Mouse (Mus musculus) cerebellum, postnatal 14 days (tissue): Measurements from ENCODE around the gene Glyctk.

ENCODE experiments used
- DNase-seq, 2 experiments: peaks; one replicate each; pipeline ENCODE4 v3.0.0; 2021; ENCODE audit warnings: mixed read lengths in 2 of 2

Gene Glyctk

DNA sequence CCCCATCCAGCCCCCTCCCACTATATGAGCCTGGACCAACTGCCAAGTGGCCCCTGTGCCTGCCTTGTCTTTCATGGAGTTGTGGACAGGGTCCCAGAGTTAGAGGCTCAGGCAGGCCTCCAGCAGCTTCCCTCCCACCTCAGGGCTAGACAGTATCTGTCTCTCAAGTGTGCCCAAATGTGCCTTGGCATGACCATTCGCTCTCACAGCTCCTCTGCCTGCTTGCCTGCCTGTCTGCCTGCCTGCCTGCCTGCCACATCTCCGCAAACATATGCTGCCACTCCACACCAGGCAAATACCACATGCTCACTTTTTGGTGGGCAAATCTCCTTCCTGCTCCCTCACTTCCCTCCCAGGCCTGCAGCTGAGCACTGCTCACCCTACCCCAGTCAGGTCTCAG, 12.4 kb downstream of the Glyctk start:
- DNase-seq, result peak; percentile 49 to 60

DNA sequence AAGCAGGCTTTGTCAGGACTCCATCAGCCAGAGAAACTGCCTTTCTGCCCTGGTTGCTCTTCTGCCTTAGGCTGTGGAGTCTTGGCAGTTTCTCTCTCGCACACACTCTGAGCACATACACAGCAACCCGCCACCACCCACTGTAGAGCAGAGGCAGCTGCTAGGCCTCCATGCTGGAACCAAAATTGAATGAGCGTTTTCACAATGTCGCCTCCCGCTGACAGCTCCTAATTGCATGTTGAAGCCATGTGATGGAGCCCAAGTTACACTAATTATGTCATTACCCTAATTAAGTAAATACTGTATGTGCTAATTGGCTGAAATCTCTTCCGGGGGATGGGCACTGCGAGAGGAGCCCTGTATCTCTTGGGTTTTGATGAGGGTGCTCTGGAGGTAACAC, 13.8 kb downstream of the Glyctk start:
- peak in 1 of 2 experiments; percentile 31 for DNase-seq

DNA sequence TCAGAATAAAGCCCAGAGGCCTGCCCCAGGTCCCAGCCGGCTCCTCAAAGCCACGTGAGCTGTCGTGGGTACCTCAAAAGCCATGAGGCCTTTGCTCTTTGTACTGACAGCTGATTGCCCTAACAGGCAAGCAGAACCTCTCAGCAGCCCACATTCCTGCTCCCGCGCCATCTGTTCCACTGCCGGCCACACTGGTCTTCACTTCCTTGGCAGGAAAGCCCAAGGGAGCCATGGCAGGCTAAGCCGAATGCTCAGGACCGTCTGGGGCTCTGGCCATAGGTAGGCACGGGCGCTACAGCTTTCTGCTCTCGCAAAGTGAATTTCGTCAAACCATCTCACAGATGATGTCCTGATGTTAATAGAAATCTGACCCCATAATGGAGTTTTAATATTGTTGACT, 16.0 kb downstream of the Glyctk start:
- peak; percentile 74 to 78 for DNase-seq

DNA sequence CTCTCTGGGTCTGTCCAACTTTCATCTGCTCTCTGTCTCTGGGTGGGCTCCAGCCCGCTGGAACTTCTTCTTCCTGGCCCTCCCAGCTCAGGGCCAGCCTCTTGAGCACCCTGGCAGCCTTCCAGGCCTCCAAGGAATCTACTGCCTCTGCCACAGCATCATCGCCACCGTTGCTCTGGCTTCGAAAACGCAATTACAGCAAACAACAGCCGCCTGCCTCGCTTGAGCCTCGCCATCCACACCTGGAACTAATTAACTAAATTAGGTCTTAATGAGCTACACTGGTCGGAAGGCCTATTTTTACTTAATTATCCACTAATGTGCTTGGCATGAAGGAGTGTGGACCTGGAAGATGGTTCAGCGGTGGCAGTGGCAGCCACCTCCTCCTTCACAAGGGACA, 18.2 kb downstream of the Glyctk start:
- peak; percentile 57 to 61 for DNase-seq

DNA sequence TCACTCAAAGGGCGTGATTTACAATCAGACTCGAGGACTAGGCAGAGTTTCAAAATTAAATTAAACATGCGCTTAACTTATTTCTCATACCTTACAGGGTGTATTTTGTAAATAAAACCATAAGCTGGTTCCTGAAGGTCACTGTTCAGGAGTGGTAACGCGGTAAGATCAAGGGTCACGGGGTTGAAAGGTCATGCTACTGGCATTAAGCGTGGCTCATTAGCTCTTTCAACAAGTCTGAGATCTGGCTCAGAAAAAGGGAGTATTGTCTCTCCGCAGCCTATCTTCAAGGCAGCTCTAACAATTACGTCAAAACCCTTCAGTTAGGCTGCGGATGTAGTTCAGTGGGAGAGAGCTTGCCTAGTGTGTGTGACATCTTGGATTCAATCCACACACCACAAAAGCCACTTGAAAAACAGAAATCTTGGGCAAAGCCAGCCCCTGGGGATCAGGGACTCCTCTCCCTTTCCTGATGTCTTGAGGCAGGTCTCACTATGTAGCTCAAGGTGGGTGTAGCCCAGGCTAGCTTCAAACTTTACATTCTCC, 20.2 kb downstream of the Glyctk start:
- no peak for DNase-seq

DNA sequence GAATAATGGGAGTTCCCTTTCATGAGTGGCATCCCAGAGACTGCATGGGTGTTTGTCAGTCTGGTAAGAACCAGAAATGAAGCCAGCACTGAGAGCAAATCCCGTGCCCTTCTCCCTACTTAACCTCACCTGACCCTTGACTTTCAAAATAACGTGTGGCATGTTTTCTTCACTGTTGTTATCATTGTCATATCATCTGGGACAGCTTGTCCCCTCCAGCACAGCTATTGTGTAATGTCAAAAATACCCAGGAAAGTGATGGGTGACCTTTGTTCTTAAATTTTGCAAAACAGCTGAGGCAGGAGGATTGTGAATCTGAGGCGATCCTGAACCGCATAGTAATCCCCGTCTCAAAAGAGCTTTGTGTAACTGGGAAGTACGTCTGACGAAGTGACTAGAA, 27.7 kb downstream of the Glyctk start:
- DNase-seq, result no peak

DNA sequence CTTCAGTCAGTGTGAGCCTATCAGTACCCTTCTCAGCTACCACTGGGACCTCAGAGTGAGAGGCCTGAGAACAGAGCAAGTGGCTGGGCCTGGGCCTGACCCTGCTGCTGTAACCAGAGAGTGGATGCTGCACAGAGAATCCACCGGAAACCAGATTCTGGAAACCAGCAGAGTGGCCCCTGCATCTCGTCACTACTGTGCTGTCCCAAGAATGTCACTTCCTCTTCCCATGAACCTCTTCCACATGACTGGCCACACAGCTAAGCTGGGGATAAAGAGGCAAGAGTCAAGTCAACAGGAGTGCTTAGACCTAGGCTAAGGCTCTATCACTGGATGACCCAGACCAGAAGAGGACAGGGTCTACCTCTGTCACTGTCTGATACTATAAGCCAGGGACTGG, 28.9 kb downstream of the Glyctk start:
- no peak for DNase-seq

DNA sequence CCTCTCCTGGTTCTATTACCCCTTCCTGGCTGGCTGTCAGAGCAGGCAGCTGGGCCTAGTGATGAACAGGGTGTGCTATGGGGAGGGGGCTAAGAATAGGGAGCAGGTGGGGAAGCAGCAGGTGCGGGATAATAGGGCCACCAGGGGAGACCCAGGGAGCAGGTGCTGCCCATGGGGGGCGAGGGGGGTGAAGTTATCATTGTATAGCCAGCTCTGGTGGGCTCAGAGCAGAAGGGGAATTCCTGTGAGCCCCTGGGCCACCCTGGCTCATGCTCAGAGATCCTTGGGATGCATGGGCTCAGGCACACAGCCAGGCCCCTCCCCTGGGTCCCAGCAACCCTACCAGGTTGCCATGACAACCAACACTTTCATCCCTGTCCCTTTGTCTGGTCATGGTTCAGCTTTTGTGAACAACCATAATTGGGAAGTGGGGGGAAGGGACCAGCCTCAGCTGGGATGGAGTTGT, 31.1 kb downstream of the Glyctk start:
- DNase-seq, result peak; percentile 30 to 45

DNA sequence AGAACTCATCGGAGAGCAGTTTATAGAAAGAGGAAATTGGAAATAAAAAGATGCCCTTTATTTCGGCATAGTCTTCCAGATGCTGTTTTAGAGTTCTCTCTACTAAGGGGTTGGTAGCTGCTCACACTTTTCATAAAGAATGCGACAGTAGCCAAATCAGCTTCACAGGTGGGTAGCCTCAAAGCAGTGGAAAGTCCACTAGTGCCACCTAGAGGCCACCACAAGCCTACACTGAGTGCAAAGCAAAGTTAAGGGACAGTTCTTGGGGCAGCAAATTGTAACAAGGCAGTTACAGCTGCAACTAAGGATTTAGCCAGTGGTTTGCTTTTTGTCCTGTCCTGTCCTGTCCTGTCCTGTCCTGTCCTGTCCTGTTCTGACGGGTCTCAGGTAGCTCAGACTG, 34.3 kb downstream of the Glyctk start:
- DNase-seq, result peak; percentile 60 to 61

DNA sequence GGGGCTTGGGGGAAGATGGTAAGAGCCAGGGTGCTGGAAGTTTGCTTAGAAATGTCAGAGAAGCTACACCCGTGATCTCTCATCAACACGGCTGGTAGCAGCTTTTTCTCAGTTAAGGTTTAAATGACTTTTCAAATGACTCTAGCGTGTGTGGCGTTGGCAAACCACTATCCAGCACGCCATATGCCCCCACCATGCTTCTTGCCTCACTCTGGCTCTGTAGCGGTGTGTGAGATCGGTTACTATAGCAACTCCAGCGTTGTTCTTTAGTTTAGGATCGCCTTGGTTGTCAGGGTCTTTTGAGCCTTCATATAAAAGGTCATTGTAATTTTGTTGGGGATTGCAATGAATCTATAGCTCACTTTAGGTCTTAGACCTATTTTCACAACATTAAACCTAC, 38.9 kb downstream of the Glyctk start:
- no peak for DNase-seq

DNA sequence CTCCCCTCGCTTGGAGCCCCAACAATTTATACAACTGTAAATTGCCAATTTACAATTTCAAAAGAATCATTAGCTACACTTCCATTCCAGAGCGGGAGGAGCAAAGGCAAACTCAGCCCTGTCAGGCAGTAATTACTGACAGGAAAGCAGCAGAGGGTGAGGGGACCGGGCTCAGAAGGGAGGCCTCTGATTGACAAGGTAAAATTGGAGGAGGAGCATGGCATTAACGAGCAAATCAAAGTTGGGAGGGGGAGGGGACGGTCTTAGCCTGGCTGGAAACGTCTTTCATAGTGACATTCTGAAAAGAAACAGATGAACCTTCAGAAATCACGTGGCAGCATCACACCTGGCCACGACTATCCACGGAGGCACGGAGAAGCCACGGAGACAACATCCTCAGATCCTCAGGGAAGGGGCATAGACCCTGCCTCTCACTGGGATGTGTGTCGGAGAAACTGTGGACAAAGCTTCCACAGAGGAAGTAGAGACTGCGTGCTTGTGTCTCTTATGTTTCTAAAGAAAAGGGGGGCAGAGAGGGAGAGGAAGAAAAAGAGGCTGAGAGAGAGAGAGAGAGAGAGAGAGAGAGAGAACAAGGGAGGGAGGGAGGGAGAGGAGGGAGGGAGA, 42.0 kb downstream of the Glyctk start:
- no peak for DNase-seq

DNA sequence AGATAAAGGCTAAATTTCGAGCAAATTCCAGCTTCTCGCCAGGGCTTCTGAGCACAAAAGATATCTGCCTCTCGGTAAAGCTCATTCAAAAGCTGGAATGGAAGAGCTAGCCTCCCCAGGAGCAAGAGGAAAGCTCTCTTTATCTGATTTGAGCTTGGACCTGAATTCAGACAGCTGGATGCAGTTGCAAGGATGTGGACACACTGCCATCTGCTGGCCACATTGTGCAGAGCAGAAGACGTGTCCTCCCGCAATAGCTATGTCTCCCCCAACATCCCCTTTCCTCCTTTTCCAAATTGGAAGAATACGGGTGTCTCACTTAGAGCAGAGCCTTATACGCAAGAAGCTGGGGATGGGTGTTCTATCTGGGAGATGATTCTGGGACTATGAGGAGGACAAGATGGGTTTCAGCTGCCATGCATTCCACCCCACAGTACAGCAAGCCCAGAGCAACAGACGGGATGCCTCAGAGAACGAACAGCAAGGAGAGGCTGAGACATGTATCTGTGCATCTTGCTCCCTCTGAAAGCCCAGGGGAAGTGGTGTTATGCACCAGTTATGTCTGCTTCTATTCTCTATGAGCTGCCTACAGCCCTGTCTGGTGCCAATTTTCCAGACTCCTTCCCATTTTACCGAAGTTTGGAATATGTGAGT, 45.0 kb downstream of the Glyctk start:
- peak; percentile 85 to 89 for DNase-seq

DNA sequence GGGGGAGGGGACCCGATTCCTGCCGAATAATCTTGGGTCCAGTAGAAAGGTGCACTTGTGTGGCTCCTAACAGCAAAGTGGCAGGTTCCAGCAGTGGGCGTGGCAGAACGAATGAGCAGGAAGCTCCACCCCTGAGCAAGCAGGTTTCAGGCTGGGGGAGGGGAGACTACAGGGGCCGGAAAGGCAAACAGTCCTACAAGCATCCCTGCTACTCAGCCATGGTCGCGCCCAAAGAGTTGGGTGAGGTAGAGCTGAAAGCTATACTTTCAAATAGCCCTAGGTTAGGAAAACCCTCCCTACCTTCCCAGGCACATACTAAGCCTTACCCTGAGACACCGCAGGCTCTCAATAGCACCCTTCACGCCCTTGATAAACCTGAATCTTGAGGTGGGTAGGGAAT, 51.7 kb downstream of the Glyctk start:
- DNase-seq, result no peak

DNA sequence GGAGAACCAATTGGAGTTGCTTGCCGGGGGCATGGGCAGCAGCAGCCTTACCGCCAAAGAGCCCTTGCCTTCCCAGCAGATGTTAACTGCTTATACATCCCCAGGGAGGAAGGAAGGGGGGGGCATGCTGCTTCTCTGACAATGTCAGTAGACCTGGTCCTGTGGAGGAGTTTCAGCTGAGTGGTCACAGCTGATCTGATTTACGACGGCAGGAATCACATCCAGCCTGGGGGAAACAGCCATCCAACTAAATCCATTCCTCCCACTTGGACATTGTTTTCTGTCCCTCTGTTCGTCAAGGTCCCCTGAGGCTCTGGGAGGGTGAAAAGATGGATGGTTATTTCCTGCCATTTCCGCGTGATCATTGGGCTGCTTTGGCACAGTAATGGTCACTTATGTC, 53.5 kb downstream of the Glyctk start:
- no peak for DNase-seq
